Mouse (Mus musculus) layer of hippocampus, postnatal 10 days (tissue): ENCODE data around the gene Als2cr12. TPM values are rescaled to one million over a fixed set of nuclear protein-coding genes. Genes with fewer than 3 reads are reported as not detected.
"Not testable (repeated sequence)": the region's sequence is repeated elsewhere in the genome, so short reads cannot be mapped to it uniquely, and the experiment has no call there.

Source experiments
- DNase-seq, 2 experiments: peaks; one replicate each; pipeline ENCODE4 v3.0.0; 2021; ENCODE audit warnings: low spot score in 2 of 2
- total RNA-seq, 2 experiments: library from RNA; stranded (reverse); gene quantifications; 2 replicates each; pipeline ENCODE4 v1.2.3; 2021

Gene Als2cr12
- total RNA-seq, 2 experiments from 2014 or later: 0.23 TPM; not detected in 1

DNA sequence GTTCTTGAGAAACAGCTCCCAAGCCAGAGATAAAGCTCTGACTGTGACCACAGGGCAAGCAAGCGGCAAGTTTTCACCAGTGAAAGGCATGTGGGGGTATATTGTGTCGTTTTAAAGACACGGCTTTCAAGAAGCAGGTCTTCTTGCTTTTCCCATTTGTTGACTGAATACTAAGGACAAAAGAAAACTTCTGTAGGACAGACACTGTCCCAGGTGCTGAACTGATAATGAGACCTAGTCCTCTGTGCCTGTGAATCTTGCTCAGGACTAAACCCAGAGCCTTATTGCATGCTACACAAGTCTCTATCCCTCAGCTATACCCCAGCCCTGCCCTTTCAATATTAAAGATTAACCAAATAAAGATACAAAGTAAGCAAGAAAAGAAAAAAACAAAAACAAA, 79.6 kb downstream of the Als2cr12 start:
- no peak for DNase-seq

DNA sequence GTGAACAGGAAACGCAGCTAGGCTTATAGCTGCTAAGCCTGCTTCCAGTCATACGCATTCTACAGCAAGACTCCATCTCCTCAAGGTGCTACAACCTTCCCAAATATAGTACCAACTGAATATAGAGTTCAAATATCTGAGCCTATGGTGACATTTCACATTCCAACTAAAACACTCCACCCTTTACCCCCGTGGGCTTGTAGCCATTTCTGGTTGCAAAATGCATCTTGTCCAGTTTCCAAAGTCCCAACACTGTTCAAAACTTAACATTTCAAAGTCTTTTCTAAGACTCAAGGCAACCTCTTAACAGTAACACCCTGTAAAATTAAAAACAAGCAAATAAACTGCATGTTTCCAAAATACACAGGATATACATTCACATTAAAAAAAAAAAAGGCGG, 80.6 kb downstream of the Als2cr12 start:
- DNase-seq: no peak

DNA sequence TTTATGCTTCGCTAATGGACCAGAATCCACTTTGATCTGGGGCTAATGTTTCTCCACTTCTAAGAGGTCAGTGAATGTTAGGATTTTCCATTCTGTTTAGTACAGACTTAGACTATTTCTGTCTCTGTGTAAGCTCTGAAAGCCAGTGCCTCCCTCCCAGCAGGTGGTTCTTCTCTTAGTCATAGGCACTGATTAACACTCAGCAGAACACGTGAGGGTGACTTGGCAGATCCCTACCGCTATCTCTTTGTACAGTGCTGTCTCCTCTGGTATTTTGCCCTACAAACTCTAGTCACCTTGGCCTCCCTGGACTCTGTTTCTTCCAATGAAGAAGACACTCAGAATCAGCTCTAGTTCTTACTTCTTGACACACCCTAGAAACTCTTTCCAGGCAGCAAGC, 81.4 kb downstream of the Als2cr12 start:
- no peak for DNase-seq

DNA sequence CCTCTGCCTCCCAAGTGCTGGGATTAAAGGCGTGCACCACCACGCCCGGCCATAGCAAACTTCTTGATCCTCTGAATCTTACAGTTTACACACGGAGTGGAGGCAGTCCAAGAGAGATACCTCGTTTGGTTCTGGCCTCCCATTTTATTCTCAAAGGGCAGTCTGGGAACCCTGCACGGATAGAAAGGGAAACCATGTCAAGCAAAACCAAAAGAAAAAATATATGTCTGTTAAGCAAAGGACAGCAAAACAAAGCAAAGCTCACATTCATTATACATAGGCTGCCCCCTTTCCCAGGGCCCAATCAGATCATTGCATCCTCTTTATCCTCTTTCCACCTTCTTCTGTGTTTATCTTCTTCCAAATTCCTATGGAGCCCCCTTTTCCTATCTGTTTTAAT, 82.0 kb downstream of the Als2cr12 start:
- DNase-seq: peak in 1 of 2 experiments; percentile 37

DNA sequence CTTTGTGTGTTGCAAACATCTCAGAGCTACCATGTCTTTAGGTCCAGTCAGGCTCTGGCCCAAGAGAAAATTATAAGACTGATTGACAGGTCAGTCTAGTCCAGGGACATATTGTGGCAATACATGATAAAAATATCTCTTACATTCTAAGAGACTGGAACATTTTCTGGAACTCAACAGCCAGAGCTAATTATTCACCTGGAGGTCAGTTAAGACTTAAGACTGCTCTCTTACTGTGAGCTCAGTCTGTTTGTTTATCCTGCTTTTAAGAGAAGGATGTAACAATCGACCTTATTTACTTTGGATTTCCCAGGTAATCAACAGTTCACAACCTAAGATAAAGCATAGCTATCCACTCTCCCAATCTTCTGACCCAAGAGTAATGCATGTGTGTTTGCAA, 85.2 kb downstream of the Als2cr12 start:
- no peak for DNase-seq

DNA sequence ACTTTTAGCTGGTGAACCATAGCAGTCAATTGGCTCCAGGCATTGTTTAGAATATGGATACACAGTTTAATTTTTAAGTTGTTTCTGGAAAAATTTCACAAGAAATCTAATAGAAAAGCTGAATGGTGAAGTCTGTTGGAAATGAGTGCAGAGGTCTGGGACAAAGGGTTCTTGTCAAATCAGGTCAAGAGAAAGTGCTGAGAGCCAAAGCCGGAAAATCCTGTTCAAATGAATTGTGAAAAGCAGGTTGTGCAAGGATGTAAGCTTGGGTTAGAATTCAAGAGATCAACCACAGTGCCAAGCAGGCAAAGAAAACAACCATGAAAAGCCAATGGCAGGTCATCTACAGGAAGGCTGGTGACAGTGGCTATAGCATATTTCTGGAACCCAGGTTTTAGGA, 85.6 kb downstream of the Als2cr12 start:
- DNase-seq: no peak

DNA sequence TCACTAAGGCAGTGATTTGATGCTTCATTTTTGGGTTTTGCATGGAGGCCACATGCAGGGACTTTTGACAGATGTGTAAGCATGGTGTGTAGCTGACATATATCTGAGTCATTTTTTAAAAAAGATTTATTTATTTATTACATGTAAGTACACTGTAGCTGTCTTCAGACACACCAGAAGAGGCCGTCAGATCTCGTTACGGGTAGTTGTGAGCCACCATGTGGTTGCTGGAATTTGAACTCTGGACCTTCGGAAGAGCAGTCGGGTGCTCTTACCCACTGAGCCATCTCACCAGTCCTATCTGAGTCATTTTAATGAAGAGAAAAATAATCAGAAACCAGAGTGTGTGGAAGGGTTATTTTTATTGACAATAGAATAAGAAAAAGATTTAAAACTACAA, 86.2 kb downstream of the Als2cr12 start:
- not testable (repeated sequence) for DNase-seq

DNA sequence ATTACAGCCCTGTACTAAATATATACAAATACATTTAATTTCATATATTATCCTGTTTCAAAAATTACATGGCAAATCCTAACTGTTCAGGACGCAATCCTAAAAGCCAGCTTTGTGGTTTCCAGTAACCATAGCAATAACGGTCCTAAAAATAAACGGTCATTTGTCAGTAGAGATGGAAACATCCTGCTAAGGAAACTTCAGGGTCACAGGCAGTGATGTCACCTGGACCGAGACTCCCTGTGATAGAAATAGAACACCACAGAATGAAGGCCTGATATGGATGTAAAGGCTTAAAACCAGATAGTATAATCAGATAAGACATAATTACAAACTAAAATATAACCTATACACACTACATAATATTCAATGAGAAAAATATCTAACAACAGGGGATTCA, 92.1 kb downstream of the Als2cr12 start:
- no peak for DNase-seq

DNA sequence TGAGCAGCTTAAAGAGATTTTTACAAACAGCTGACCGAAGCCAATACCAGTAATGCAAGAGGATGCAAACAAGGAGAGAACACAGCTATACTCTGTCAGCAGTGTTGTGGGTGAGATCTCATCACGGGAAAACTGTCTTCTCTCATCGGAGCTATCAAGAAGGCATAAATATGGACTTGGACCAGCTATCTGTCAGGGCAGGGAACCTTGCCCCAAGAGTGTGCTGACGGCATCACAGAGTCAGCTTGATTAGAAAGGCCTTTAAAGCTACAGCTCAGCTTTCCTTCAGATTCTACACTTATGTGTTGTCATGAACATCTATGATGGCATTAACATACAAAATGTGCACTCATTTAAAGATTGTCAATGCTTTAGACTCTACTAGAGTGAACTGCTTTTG, 93.1 kb downstream of the Als2cr12 start:
- DNase-seq: no peak

Other genes with a start within 250 kb of the Als2cr12 start
- 10 to 100 TPM; 24.1 to 27.2 TPM for gene Orc2, start 190.9 kb downstream of the Als2cr12 start, total RNA-seq
- 10 to 100 TPM; 59.4 to 59.7 TPM for gene Fam126b, start 109.7 kb downstream of the Als2cr12 start, total RNA-seq
- gene Ndufb3, start 109.6 kb downstream of the Als2cr12 start, total RNA-seq: 100 to 1,000 TPM; 113 to 121 TPM
- 10 to 100 TPM; 32.7 to 32.9 TPM for gene Cflar, start 15.5 kb upstream of the Als2cr12 start, total RNA-seq
- gene Casp8, start 99.4 kb upstream of the Als2cr12 start, total RNA-seq: 1 to 10 TPM; 4.9 to 5.3 TPM